Mouse (Mus musculus) lung, embryonic 16.5 days (tissue): ENCODE measurements at regions not wholly inside any gene's neighbourhood (a gene's known extent, or its start where the extent isn't known, plus 50 kb on each side); places are given as distances from the start of the nearest gene placed in this dataset.

Experiments used
- ATAC-seq: fragments of 200-750 bp; cut with Nextera tagmentation; 2 replicates; pipeline ENCODE4 v1.8.0; 2017; ENCODE audit warnings: low read depth, mild to moderate bottlenecking, moderate library complexity
- H3K27ac ChIP-seq: fragments of 300-500 bp; sonication (generic); 2 replicates; pipeline ENCODE4 v1.5.1; 2014; ENCODE audit warnings: mild to moderate bottlenecking, control low read depth, low read length
- H3K27me3 ChIP-seq: fragments of 300-500 bp; sonication (generic); 2 replicates; pipeline ENCODE4 v1.6.1; 2014; ENCODE audit warnings: low read depth, low read length, mixed read lengths; ENCODE audit not compliant: control insufficient read depth, insufficient read depth
- H3K36me3 ChIP-seq: fragments of 300-500 bp; sonication (generic); 2 replicates; pipeline ENCODE4 v1.6.1; 2014; ENCODE audit warnings: low read length; ENCODE audit not compliant: control insufficient read depth, insufficient read depth
- H3K4me1 ChIP-seq: fragments of 300-500 bp; sonication (generic); replicated peaks from 2 replicates; pipeline ENCODE4 v1.6.1; 2014; ENCODE audit warnings: low read length, mixed read lengths; ENCODE audit not compliant: control insufficient read depth, insufficient read depth
- H3K4me2 ChIP-seq: fragments of 300-500 bp; sonication (generic); 2 replicates; pipeline ENCODE4 v1.6.1; 2014; ENCODE audit warnings: low read depth, low read length, control low read depth
- H3K4me3 ChIP-seq: fragments of 300-500 bp; sonication (generic); 2 replicates; pipeline ENCODE4 v1.5.1; 2014; ENCODE audit warnings: mild to moderate bottlenecking, low read length, control low read depth
- H3K9ac ChIP-seq: fragments of 300-500 bp; sonication (generic); 2 replicates; pipeline ENCODE4 v1.6.1; 2014; ENCODE audit warnings: low read length, control low read depth
- H3K9me3 ChIP-seq: fragments of 300-500 bp; sonication (generic); 2 replicates; pipeline ENCODE4 v1.6.1; 2016; ENCODE audit warnings: low read length; ENCODE audit not compliant: control insufficient read depth
- WGBS: fragments of 180-500 bp; shearing (Covaris S2); extraction: QIAGEN DNeasy Blood & Tissue Kit; methylation state at CpG from one replicate; pipeline ENCODE4 v1.1.7; 2014; 5-methylcytosine and 5-hydroxymethylcytosine counted together

DNA sequence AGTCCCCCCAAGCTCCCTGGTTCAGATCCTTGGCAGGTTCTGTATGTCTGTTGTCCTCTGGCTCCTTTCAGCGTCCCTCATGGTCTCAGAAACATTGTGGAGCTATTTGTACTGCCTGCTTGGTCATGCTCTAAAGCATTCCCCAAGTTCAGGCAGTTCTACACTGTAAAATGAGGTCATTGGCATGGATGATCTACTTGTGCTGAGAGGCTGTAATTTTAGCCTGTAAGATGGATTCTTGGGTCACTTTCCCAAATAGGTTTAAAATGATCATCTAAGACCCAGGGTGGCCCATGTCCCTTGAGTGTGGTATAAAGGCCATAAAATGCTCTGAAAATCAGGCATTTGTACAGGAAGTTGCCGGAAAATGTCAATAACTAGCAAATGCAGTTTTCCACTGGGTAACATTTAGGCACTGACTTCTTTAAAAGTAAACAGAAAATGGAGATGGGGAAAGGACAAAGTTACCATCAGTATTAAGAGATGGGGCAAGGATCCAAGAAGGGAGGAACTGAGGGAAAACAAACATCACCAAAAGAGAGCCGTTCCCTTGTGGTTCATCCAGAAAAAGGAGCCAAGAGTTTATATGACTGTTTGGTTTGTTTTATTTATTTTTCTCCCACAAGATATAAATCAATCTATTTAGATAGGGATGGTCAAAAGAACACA is 81.5 kb upstream of the Gm11232 start:
- H3K4me1 ChIP-seq, result peaks cover 10% of the 10 kb centered on the region; the same call in 1 of the 2 replicates
- no peak overlapping the region for H3K4me3 ChIP-seq
- no peaks in the 10 kb centered on the region for H3K9me3 ChIP-seq
- ATAC-seq, result peak; percentile 86
- WGBS, result 30% methylated on average over 3 of the region's 3 CpGs
- H3K9ac ChIP-seq, result no peak overlapping the region
- peak overlapping the region; percentile 6; the same call in 1 of the 2 replicates for H3K27ac ChIP-seq
- no peak overlapping the region for H3K4me2 ChIP-seq
- H3K27me3 ChIP-seq, result no peaks in the 10 kb centered on the region
- no peaks in the 10 kb centered on the region for H3K36me3 ChIP-seq

GRCm38 (mm10) chr4:71835737-71836136 is 78.0 kb upstream of the Gm11232 start:
- Histone ChIP-seq H3K4me2 (no peak overlapping the region), H3K4me3 (no peak overlapping the region), H3K4me1 (peaks cover 9% of the 10 kb centered on the region; the same call in 1 of the 2 replicates), H3K9ac (no peak overlapping the region), H3K36me3 (no peaks in the 10 kb centered on the region), H3K27me3 (no peaks in the 10 kb centered on the region), H3K27ac (no peak overlapping the region), H3K9me3 (no peaks in the 10 kb centered on the region)
- 88% methylated on average over 1 of the region's 1 CpGs for WGBS
- ATAC-seq, result no peak

DNA sequence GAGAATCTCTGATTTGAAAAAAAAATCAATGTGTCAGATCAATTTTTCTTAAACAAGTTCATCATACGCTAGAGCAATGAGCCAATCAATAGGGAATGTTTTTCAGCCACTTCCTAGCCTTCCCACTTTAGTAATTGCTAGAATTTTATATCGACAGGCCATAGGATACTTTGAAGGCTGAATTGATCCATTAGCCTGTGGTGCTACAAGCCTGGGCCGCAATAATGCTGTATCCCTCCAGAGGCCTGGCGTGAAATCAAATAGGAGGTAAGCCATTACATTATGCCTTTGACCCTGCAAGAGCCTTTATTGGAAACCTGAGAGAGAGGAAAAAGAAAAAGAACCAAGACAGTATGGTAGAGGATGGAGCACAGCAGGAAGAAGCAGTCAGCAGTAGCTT is 53.7 kb upstream of the Gm11232 start:
- Histone ChIP-seq H3K4me1 (no peaks in the 10 kb centered on the region), H3K9me3 (no peaks in the 10 kb centered on the region), H3K4me2 (no peak overlapping the region), H3K36me3 (no peaks in the 10 kb centered on the region), H3K27me3 (no peaks in the 10 kb centered on the region), H3K27ac (no peak overlapping the region), H3K9ac (no peak overlapping the region), H3K4me3 (no peak overlapping the region)
- no peak for ATAC-seq
- WGBS, result 90% methylated on average over 4 of the region's 4 CpGs

GRCm38 (mm10) chr4:71808271-71808670 is 50.5 kb upstream of the Gm11232 start:
- no peak for ATAC-seq
- H3K4me3 ChIP-seq, result no peak overlapping the region
- no peaks in the 10 kb centered on the region for H3K4me1 ChIP-seq
- H3K9me3 ChIP-seq, result no peaks in the 10 kb centered on the region
- no peaks in the 10 kb centered on the region for H3K36me3 ChIP-seq
- no peak overlapping the region for H3K27ac ChIP-seq
- no peaks in the 10 kb centered on the region for H3K27me3 ChIP-seq
- no peak overlapping the region for H3K9ac ChIP-seq
- no peak overlapping the region for H3K4me2 ChIP-seq
- 44% methylated on average over 2 of the region's 2 CpGs for WGBS
